Mouse (Mus musculus) small intestine, adult 2 months (tissue): ENCODE results near the gene Vsnl1.

Experiments
- CTCF ChIP-seq: fragments of 200-500 bp; IDR thresholded peaks from 2 replicates; pipeline ENCODE4 v1.5.1; 2012; ENCODE audit warnings: low read depth, mild to moderate bottlenecking, control low read depth, inconsistent platforms, low read length, moderate library complexity, mixed read lengths; ENCODE audit not compliant: insufficient replicate concordance, insufficient read length; ENCODE audit errors: extremely low read depth
- POLR2A ChIP-seq: fragments of 200-500 bp; IDR thresholded peaks from 2 replicates; pipeline ENCODE4 v1.6.1; 2012; ENCODE audit warnings: low read depth, mild to moderate bottlenecking, control low read depth, inconsistent platforms, low read length, moderate library complexity

- no peak for TF ChIP-seq POLR2A
- no peak for TF ChIP-seq CTCF
These were observed 47.3 kb downstream of the Vsnl1 start for GRCm38 (mm10) chr12:11389141-11389540.
